Mouse (Mus musculus) neural tube, embryonic 14.5 days (tissue): ENCODE data around the gene Tshz2. TPM values are rescaled to one million over a fixed set of nuclear protein-coding genes. Genes with fewer than 3 reads are reported as not detected.

Experiments used
- ATAC-seq: fragments of 200-750 bp; cut with Nextera tagmentation; 2 replicates; pipeline ENCODE4 v1.8.0; 2017; ENCODE audit warnings: low read depth, mild to moderate bottlenecking, moderate TSS enrichment, moderate library complexity
- H3K27ac ChIP-seq: fragments of 300-500 bp; sonication (generic); 2 replicates; pipeline ENCODE4 v1.5.1; 2014; ENCODE audit warnings: low read depth, mild to moderate bottlenecking, control low read depth, low read length, moderate library complexity, mixed read lengths
- H3K27me3 ChIP-seq: fragments of 300-500 bp; sonication (generic); 2 replicates; pipeline ENCODE4 v1.6.1; 2014; ENCODE audit warnings: low read length; ENCODE audit not compliant: control insufficient read depth, insufficient read depth
- H3K36me3 ChIP-seq: fragments of 300-500 bp; sonication (generic); 2 replicates; pipeline ENCODE4 v1.6.1; 2014; ENCODE audit warnings: low read length, mixed read lengths; ENCODE audit not compliant: control insufficient read depth, insufficient read depth
- H3K4me1 ChIP-seq: fragments of 300-500 bp; sonication (generic); 2 replicates; pipeline ENCODE4 v1.6.1; 2014; ENCODE audit warnings: low read length; ENCODE audit not compliant: control insufficient read depth, insufficient read depth
- H3K4me2 ChIP-seq: fragments of 300-500 bp; sonication (generic); 2 replicates; pipeline ENCODE4 v1.6.1; 2014; ENCODE audit warnings: mild to moderate bottlenecking, low read depth, low read length, control low read depth
- H3K4me3 ChIP-seq: fragments of 300-500 bp; sonication (generic); 2 replicates; pipeline ENCODE4 v1.5.1; 2014; ENCODE audit warnings: low read depth, low read length, control low read depth, mixed read lengths
- H3K9ac ChIP-seq: fragments of 300-500 bp; sonication (generic); replicated peaks from 2 replicates; pipeline ENCODE4 v1.6.1; 2014; ENCODE audit warnings: low read depth, mild to moderate bottlenecking, control low read depth, low read length, mixed read lengths
- H3K9me3 ChIP-seq: fragments of 300-500 bp; sonication (generic); 2 replicates; pipeline ENCODE4 v1.6.1; 2016; ENCODE audit warnings: low read length; ENCODE audit not compliant: control insufficient read depth
- WGBS: fragments of 180-500 bp; shearing (Covaris S2); extraction: QIAGEN DNeasy Blood & Tissue Kit; methylation state at CpG from one replicate; pipeline ENCODE4 v1.1.7; 2014; 5-methylcytosine and 5-hydroxymethylcytosine counted together
- polyA plus RNA-seq: library from polyadenylated mRNA; unstranded; fragments of >200 nt; fragmentation: Nextera tagmentation; extraction: Ambion mirVana; gene quantifications from 2 replicates; pipeline ENCODE4 v1.2.1, GENCODE M21; 2014

Tshz2 gene
- polyA plus RNA-seq, 1 experiment from 2014 or later = 54.5 TPM

DNA sequence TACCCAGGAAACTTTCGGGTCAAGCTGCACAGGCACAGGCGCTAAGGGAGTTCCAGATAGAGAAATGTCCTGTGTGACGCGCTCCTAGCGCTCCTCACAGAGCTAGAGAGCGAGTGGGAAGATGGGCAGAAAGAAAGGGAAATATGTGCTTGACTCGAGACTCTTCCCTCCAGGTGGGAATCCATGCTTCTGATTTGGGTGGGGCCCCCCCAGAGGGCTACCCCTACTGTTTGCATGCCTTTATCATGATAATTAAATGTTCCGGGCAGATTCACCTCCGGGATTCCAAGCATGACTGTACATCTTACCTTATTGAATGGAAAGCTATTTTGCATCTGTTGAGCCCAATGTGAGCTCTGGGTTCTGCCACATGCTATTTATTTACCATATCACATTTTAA is 255.1 kb downstream of the Tshz2 start:
- H3K4me1 ChIP-seq = peaks cover 21% of the 10 kb centered on the region
- no peaks in the 10 kb centered on the region for H3K27me3 ChIP-seq
- H3K27ac ChIP-seq = no peak overlapping the region
- no peaks in the 10 kb centered on the region for H3K9me3 ChIP-seq
- peaks cover 3% of the 10 kb centered on the region for H3K36me3 ChIP-seq
- no peak for ATAC-seq
- no peak overlapping the region for H3K4me3 ChIP-seq
- 73% methylated on average over 9 of the region's 9 CpGs for WGBS
- H3K9ac ChIP-seq = no peak overlapping the region
- no peak overlapping the region for H3K4me2 ChIP-seq

GRCm38 (mm10) chr2:169892441-169893038 is 259.7 kb downstream of the Tshz2 start:
- WGBS = 10% methylated on average over 14 of the region's 14 CpGs
- Histone ChIP-seq H3K36me3 (no peaks in the 10 kb centered on the region), H3K9ac (no peak overlapping the region), H3K4me1 (peaks cover 17% of the 10 kb centered on the region), H3K27ac (peak overlapping the region; percentile 69), H3K4me2 (no peak overlapping the region), H3K27me3 (no peaks in the 10 kb centered on the region), H3K9me3 (no peaks in the 10 kb centered on the region), H3K4me3 (no peak overlapping the region)
- peak; percentile 71 for ATAC-seq

DNA sequence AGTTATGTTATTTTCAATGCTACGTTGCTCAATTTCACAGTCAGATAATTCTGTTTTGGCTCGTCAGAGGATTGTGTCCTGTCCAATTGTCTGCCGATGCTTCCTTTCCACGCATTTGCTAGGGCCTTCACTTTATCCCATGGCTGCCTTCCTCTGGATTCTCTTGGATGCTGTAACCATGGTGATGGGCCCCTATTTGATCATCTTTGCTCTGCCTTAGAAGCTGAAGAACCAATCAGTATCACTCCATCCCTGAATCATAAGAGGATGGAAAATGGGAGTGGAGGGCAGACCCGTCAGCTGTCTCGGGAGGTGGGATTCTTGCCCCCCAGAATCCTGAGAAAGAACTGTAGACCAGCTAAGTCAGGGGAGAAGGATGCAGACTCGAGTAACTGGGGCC is 270.1 kb downstream of the Tshz2 start:
- no peaks in the 10 kb centered on the region for H3K27me3 ChIP-seq
- H3K9me3 ChIP-seq = no peaks in the 10 kb centered on the region
- 74% methylated on average over 7 of the region's 7 CpGs for WGBS
- no peak overlapping the region for H3K4me2 ChIP-seq
- no peak overlapping the region for H3K9ac ChIP-seq
- H3K4me3 ChIP-seq = no peak overlapping the region
- no peak overlapping the region for H3K27ac ChIP-seq
- no peaks in the 10 kb centered on the region for H3K36me3 ChIP-seq
- H3K4me1 ChIP-seq = 0 out of 2 replicates have a peak, but pooled peaks cover 3% of the 10 kb centered on the region
- ATAC-seq = no peak

DNA sequence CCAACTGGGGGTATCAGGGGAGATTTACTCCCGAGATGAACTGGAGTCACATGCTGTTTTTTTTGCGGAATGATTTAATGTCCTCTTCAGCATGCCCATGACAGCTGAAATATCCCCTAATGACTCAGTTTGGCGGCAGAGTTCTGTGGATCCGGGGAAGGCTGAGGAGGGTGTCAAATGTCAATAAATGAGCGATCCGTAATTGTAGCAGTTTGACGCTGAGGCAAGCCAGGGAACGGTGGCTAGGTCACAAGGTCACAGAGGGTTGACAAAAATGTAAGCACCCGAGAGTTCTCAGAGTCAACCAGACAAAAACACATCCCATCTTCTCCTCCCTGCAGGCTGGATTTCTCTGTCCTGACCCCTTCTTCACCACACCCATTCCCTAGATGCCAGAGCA is 273.6 kb downstream of the Tshz2 start:
- no peak overlapping the region for H3K4me3 ChIP-seq
- 5% methylated on average over 9 of the region's 9 CpGs for WGBS
- no peak overlapping the region for H3K9ac ChIP-seq
- no peak overlapping the region for H3K4me2 ChIP-seq
- no peaks in the 10 kb centered on the region for H3K36me3 ChIP-seq
- no peak for ATAC-seq
- no peak overlapping the region for H3K27ac ChIP-seq
- H3K9me3 ChIP-seq = no peaks in the 10 kb centered on the region
- peaks cover 10% of the 10 kb centered on the region; the same call in 1 of the 2 replicates for H3K4me1 ChIP-seq
- H3K27me3 ChIP-seq = no peaks in the 10 kb centered on the region

- no peak overlapping the region for H3K27ac ChIP-seq
Measured at GRCm38 (mm10) chr2:169907979-169908378, 275.2 kb downstream of the Tshz2 start.

GRCm38 (mm10) chr2:169910606-169911005 is 277.8 kb downstream of the Tshz2 start:
- no peak overlapping the region for H3K4me2 ChIP-seq
- peaks cover 10% of the 10 kb centered on the region; the same call in 1 of the 2 replicates for H3K4me1 ChIP-seq
- 68% methylated on average over 4 of the region's 4 CpGs for WGBS
- no peak overlapping the region for H3K4me3 ChIP-seq
- no peaks in the 10 kb centered on the region for H3K36me3 ChIP-seq
- no peak overlapping the region for H3K9ac ChIP-seq
- no peaks in the 10 kb centered on the region for H3K9me3 ChIP-seq
- H3K27me3 ChIP-seq = no peaks in the 10 kb centered on the region
- H3K27ac ChIP-seq = no peak overlapping the region
- no peak for ATAC-seq

More at GRCm38 (mm10) chr2:169907979-169908378, 275.2 kb downstream of the Tshz2 start:
- Histone ChIP-seq H3K4me1 (peaks cover 10% of the 10 kb centered on the region; the same call in 1 of the 2 replicates), H3K4me2 (no peak overlapping the region), H3K9me3 (no peaks in the 10 kb centered on the region), H3K27me3 (no peaks in the 10 kb centered on the region), H3K36me3 (no peaks in the 10 kb centered on the region), H3K9ac (no peak overlapping the region), H3K4me3 (no peak overlapping the region)
- WGBS = 86% methylated on average over 7 of the region's 7 CpGs
- ATAC-seq = no peak

DNA sequence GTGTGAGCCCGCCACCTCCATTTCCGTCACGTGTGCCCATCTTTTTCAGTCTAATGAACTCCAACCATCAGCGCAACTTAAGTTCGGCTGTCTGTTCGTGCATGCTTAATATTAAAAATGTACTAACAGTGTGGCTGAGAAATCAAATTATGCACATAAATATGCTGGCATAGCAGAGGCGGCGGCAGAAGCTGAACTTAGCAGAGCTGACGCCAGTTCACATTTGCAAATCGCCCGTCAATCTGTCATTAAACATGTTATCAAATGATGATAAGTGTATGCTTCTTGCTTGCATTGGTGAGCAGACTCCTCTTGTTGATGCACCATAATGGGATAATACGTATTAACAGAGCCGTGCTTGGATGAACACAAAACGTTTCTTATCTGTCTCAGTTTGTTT is 280.0 kb downstream of the Tshz2 start:
- Histone ChIP-seq H3K9me3 (no peaks in the 10 kb centered on the region), H3K4me2 (no peak overlapping the region), H3K4me3 (no peak overlapping the region), H3K9ac (no peak overlapping the region), H3K27ac (peak overlapping the region; percentile 5; the same call in 1 of the 2 replicates), H3K4me1 (peaks cover 7% of the 10 kb centered on the region; the same call in 1 of the 2 replicates), H3K27me3 (no peaks in the 10 kb centered on the region), H3K36me3 (no peaks in the 10 kb centered on the region)
- 69% methylated on average over 14 of the region's 14 CpGs for WGBS
- ATAC-seq = no peak

- Histone ChIP-seq H3K27ac (no peak overlapping the region), H3K4me3 (no peak overlapping the region), H3K9ac (no peak overlapping the region), H3K27me3 (no peaks in the 10 kb centered on the region), H3K9me3 (no peaks in the 10 kb centered on the region), H3K4me2 (no peak overlapping the region), H3K36me3 (no peaks in the 10 kb centered on the region), H3K4me1 (peaks cover 7% of the 10 kb centered on the region; the same call in 1 of the 2 replicates)
- ATAC-seq = no peak
- 86% methylated on average over 8 of the region's 8 CpGs for WGBS
Measured at GRCm38 (mm10) chr2:169914903-169915302, 282.1 kb downstream of the Tshz2 start.

GRCm38 (mm10) chr2:169915326-169915725 is 282.5 kb downstream of the Tshz2 start:
- WGBS = 71% methylated on average over 13 of the region's 13 CpGs
- no peak overlapping the region for H3K9ac ChIP-seq
- H3K9me3 ChIP-seq = no peaks in the 10 kb centered on the region
- no peak overlapping the region for H3K27ac ChIP-seq
- no peak overlapping the region for H3K4me2 ChIP-seq
- H3K27me3 ChIP-seq = no peaks in the 10 kb centered on the region
- no peak overlapping the region for H3K4me3 ChIP-seq
- ATAC-seq = no peak
- no peaks in the 10 kb centered on the region for H3K36me3 ChIP-seq
- peaks cover 3% of the 10 kb centered on the region; the same call in 1 of the 2 replicates for H3K4me1 ChIP-seq
